Mouse (Mus musculus) skeletal muscle tissue, adult 2 months (tissue): ENCODE results near the gene Tdrd1.

ENCODE experiments used
- DNase-seq: peaks from one replicate; pipeline ENCODE4 v3.0.0-alpha.2; 2012; ENCODE audit warnings: low read depth, low spot score

Gene Tdrd1

GRCm38 (mm10) chr19:56828305-56828704 is 2.3 kb downstream of the Tdrd1 start:
- DNase-seq, result no peak

- no peak for DNase-seq
These were observed 3.3 kb downstream of the Tdrd1 start for GRCm38 (mm10) chr19:56829267-56829666.

- no peak for DNase-seq
These were observed 4.2 kb downstream of the Tdrd1 start for GRCm38 (mm10) chr19:56830163-56830562.

- no peak for DNase-seq
These were observed 9.3 kb downstream of the Tdrd1 start for GRCm38 (mm10) chr19:56835340-56835739.

- peak; percentile 33 for DNase-seq
These were observed 13.1 kb downstream of the Tdrd1 start for GRCm38 (mm10) chr19:56838942-56839706.

GRCm38 (mm10) chr19:56842974-56843373 is 17.0 kb downstream of the Tdrd1 start:
- no peak for DNase-seq

GRCm38 (mm10) chr19:56852590-56852989 is 26.6 kb downstream of the Tdrd1 start:
- DNase-seq, result no peak

GRCm38 (mm10) chr19:56856455-56856854 is 30.4 kb downstream of the Tdrd1 start:
- DNase-seq, result peak; percentile 25

- no peak for DNase-seq
These were observed 41.7 kb downstream of the Tdrd1 start for GRCm38 (mm10) chr19:56867701-56868100.

- no peak for DNase-seq
These were observed 48.0 kb downstream of the Tdrd1 start, which contains the start of gene Vwa2 for GRCm38 (mm10) chr19:56873816-56874600. Gene Vwa2 (plus strand): TSS chr19:56874249.

- DNase-seq, result no peak
These were observed 48.7 kb downstream of the Tdrd1 start for GRCm38 (mm10) chr19:56874601-56875315.

- DNase-seq, result no peak
These were observed 51.4 kb downstream of the Tdrd1 start for GRCm38 (mm10) chr19:56877364-56877763.

- no peak for DNase-seq
These were observed 61.9 kb downstream of the Tdrd1 start for GRCm38 (mm10) chr19:56887879-56888278.

- DNase-seq, result no peak
These were observed 62.6 kb downstream of the Tdrd1 start for GRCm38 (mm10) chr19:56888654-56889053.

GRCm38 (mm10) chr19:56891438-56891837 is 65.4 kb downstream of the Tdrd1 start:
- DNase-seq, result no peak

- DNase-seq, result no peak
These were observed 66.6 kb downstream of the Tdrd1 start for GRCm38 (mm10) chr19:56892586-56892985.

GRCm38 (mm10) chr19:56893326-56893725 is 67.3 kb downstream of the Tdrd1 start:
- no peak for DNase-seq

GRCm38 (mm10) chr19:56897654-56898053 is 71.6 kb downstream of the Tdrd1 start:
- DNase-seq, result no peak

- no peak for DNase-seq
These were observed 78.1 kb downstream of the Tdrd1 start for GRCm38 (mm10) chr19:56904095-56904494.

GRCm38 (mm10) chr19:56905395-56905794 is 79.4 kb downstream of the Tdrd1 start:
- no peak for DNase-seq

GRCm38 (mm10) chr19:56907850-56908249 is 81.8 kb downstream of the Tdrd1 start:
- DNase-seq, result no peak
